Mouse (Mus musculus) cerebellum, adult 9-10 months (tissue): ENCODE measurements around the gene Ear6.
"Not testable (repeated sequence)": the region's sequence is repeated elsewhere in the genome, so short reads cannot be mapped to it uniquely, and the experiment has no call there.

Experiments used
- DNase-seq: peaks from one replicate; pipeline ENCODE4 v3.0.0; 2022

Ear6 gene

DNA sequence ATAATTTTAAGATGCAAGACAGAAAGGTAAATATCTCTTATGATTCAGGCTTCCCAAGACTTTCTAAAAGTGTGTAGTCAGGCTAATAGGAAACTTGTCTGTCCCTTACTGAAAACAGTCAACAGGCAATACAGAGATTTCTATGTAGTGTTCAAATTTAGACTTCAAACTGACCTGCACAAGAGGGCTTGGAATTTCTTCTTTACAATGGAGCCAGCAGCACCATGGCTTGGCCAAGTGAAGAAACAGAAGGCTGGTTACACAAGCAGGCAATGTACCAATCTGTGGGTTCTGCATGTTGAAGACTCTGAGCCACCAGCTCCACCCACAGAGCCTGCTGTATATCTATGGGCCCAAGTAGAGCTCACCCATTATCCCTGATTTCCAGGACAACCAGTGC lies at the start of gene Ear6:
Gene Ear6 (plus strand): TSS at position 301 of the 400 bp plus-strand sequence.
- DNase-seq: no peak

DNA sequence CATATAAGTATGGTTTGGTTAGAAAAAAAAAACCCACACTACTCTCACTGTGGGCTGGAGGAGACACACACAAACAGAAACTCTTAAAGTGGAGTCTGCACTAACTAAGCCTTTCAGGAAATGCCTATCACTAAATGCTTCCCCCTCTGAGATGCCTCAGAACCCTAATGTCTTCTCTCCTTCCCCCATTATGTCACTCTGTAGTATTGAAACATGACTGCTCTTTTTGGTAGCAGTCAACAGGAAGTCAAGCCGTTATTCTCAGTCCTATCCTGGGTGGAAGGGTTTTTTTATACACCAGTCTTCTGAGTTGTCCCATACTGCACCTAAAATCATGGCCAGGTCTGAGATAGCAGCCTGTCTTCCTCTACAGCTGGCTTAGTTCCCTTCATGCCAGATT lies 26.9 kb upstream of the Ear6 start:
- no peak for DNase-seq

- DNase-seq: not testable (repeated sequence)
These were observed 25.7 kb upstream of the Ear6 start for GRCm38 (mm10) chr14:51827842-51828241.

DNA sequence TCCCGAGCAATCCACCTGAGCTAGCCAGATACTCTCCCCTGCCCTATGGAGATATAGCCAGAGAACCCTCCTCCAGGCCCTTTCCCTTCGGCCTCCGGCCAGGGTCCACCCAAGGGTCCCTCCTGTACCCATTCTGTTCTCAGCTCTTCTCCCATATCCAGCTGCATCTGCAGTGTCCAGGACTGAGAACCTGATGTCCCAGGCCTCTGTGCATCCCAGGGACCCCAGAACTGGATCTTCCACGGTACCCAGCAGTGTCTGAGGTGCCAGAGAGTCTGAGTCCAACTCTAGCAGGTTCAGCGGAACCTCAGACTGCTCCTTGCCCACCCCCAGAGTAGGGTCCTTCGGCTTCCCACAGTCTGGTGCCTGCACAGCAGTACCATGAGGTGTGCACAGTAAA lies 24.3 kb upstream of the Ear6 start:
- no peak for DNase-seq

DNA sequence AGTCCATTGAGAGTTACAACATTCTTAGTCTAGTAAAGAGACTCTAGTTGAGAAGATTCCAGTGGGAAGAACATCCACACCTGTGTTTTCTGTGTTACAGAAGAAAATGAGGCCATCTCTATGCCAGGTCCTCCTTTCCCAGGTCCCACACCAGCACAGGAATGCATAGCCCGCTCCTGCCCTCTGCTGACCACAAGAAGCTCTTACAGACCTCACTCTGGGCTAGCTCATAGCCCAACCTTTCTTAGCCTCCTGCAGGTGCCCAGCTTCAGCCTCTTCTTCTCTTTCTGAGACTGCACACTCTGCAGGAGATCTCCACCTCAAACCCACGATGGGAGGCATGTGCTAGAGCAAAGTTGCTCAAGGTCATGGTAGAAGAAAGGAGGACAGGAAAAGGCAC lies 15.0 kb upstream of the Ear6 start:
- DNase-seq: not testable (repeated sequence)

- no peak for DNase-seq
These were observed 11.2 kb upstream of the Ear6 start for GRCm38 (mm10) chr14:51842250-51842649.

GRCm38 (mm10) chr14:51842781-51843180 lies 10.7 kb upstream of the Ear6 start:
- DNase-seq: no peak

- DNase-seq: no peak
These were observed 9.6 kb upstream of the Ear6 start for GRCm38 (mm10) chr14:51843882-51844281.

GRCm38 (mm10) chr14:51846566-51846965 lies 6.9 kb upstream of the Ear6 start:
- DNase-seq: no peak

- DNase-seq: not testable (repeated sequence)
These were observed 2.5 kb upstream of the Ear6 start for GRCm38 (mm10) chr14:51851006-51851405.

DNA sequence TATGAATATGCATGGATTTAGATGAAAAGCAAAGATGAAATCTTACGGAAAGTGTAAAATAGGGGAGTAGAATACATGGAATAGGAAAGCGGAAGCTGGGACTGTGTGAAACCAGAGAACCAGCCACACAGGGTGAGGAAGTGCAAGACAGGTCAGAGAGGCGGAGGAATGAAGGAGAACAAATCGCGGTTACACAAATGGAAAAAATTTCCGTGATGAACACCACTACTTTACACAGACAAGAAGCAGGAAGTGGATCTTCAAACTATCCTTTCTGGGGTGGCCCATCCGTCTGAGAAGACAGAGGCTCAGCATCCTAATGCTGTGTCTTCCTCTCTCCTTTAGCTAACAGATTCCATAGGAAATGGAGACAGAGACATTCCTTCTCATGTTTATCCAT lies 1.8 kb downstream of the Ear6 start:
- not testable (repeated sequence) for DNase-seq

- DNase-seq: not testable (repeated sequence)
These were observed 10.1 kb downstream of the Ear6 start for GRCm38 (mm10) chr14:51863603-51864002.

DNA sequence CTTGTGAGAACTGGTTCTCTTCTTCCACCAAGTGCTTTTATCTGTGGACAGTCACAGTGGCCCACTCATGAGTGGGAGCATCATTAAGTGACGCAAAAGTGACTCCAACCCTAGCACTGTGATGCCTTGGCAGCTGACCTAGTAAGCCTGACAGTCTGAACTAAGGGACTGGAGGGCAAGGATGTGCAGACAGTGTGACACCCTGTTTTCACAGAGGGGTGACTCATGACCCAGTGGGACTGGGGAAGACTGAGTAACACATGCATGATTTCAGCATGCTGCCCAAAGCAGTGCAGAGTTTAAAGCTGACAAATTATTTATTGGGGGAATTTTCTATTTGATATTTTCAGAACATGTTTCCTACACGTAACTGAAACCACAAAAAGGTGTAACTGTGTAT lies 17.3 kb downstream of the Ear6 start:
- DNase-seq: no peak

DNA sequence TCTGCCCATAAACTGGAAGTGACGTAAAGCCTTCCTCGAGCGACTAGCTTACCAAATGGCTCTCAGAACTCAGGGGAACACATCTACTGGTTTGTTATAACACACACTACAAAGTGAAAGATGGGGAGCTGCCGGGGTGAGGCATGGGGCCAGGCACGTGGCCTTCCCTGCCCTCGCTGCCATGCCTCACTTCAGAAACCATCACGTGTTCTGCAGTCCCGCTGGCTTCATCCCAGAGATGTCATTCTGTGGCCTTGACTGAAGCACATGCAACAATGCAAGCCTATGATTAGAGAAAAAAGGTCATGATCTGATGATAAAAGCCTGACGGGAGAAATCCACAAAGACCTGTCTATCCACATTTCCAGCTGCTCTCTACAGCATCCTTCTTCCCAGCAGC lies 18.2 kb downstream of the Ear6 start:
- no peak for DNase-seq

DNA sequence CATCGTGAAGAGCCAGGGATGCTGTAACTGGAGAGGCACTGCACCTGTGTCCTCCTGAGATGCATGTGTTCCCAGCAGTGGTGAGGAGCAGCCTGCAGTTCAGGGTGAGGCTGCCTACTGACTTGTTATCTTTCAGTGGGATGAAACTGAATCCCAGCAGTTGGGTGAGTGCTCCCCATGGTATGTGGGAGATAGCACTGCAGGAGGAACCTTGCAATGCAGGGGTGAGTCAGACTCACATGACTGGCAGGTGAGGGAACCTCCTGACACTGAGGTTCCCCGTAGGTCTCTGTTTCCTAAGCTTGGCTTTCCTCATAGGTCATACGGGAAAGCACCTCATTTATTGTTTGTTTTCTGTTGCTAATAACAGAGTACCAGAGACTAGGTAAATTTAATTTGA lies 24.0 kb downstream of the Ear6 start:
- no peak for DNase-seq

DNA sequence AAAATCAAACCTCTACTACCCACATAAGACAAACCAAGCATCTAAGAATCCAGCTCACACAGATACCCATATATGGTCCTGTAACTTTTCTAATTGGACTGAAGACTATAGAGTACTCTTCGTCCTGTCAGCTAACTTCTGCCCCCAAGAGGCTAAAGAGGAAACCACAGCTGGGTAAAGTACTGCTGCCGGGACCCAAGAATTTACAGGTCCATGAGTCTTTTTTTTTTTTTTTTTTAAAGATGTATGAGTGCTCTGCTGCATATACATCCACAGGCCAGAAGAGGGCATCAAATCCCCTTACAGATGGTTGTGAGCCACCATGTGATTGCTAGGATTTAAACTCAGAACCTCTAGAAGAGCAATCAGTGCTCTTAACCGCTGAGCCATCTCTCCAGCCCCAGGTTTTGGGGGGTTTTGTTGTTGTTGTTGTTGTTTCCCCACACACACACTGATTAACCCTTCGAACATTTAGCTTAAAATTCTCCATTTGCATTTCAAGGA lies 30.1 kb downstream of the Ear6 start:
- DNase-seq: peak; percentile 79

GRCm38 (mm10) chr14:51884031-51884544 lies 30.6 kb downstream of the Ear6 start:
- peak; percentile 50 for DNase-seq

DNA sequence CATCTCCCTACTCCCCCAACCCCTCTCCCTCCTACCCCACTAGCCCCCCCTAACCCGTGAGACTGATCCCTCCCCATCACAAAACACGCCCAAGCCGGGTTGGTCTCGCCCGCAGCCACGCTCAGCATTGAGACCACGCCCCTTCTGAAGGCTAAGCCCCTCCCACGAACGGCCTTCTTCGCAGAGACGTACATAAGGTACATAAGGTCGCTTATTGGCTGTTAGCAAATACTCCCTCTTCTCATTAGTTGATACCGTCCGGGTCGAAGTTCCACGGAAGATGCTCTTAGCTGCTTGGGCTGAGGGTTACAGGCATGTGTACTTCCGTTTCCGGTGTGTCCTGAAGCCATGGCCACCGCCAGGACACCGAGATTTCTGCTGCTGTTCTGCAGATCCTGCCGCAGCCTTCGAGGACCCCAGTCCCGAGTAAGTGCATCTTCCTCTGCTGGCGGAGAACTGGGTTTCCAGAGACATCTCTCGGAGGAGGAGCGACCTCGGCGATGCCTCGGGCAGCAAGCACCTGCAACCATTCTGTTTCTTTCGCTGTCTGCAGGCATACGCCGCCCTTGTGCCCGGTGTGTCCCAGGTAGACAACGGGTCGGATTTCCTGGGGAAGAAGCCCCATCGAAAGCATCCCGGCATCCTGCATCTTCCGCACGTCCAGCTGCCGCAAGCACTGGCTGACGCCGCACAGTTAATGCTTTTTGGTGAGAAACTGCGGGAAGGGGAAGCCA lies 31.3 kb downstream of the Ear6 start, which contains the start of gene Mettl17:
Gene Mettl17 (plus strand): TSS at position 245 of the 734 bp plus-strand sequence.
- DNase-seq: peak; percentile 95

GRCm38 (mm10) chr14:51886051-51886450 lies 32.6 kb downstream of the Ear6 start:
- no peak for DNase-seq

DNA sequence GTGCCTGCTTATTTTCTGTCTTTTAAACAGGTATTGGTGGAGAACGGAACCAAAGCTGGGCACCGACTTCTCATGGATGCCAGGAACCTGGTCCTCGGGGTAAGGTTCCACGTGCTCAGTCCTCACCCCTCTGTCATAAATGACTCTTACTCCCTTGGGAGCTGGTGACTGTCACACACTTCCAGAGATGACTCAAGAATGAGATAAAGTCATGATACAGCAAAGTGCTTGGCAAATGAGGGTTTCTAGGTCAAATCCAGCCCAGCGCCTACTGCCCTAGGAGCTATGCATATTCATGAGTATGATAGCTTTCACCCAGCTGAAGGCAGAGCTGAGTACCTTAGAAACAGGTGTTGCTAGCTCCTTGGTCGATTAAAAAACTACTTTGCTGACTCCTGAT lies 36.3 kb downstream of the Ear6 start:
- DNase-seq: no peak

DNA sequence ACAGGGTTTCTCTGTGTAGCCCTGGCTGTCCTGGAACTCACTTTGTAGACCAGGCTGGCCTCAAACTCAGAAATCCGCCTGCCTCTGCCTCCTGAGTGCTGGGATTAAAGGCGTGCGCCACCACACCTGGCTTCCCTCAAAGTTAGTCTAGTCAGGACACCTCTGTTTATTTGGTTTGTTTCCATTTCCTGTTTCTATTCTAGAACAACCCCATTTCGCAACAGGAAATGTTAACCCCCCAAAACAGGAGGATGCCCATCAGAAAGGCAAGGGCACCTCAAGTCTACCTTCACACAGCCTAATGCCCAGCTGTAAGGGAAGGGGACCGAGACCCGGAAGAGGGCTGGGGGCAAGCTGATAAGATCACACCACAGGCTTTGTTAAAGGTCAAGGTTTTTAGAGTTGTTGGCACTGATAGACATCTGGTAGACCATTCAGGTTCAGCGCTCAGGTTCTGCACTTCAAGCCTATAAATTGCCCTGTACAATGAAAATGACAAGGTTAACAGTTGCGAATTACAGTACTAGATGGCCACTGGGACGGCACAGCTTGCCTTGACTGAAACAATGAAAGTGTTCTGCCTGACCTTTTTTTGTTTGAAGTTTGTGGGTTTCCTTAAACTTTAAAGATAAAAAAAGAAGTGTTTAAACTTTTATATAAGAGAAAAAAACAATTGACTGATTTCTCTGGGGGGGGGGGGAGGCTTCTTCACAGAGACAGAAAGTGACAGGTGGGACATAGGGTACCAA lies 38.9 kb downstream of the Ear6 start, which contains the start of gene Slc39a2:
Gene Slc39a2 (plus strand): TSS at position 699 of the 749 bp plus-strand sequence.
- no peak for DNase-seq

DNA sequence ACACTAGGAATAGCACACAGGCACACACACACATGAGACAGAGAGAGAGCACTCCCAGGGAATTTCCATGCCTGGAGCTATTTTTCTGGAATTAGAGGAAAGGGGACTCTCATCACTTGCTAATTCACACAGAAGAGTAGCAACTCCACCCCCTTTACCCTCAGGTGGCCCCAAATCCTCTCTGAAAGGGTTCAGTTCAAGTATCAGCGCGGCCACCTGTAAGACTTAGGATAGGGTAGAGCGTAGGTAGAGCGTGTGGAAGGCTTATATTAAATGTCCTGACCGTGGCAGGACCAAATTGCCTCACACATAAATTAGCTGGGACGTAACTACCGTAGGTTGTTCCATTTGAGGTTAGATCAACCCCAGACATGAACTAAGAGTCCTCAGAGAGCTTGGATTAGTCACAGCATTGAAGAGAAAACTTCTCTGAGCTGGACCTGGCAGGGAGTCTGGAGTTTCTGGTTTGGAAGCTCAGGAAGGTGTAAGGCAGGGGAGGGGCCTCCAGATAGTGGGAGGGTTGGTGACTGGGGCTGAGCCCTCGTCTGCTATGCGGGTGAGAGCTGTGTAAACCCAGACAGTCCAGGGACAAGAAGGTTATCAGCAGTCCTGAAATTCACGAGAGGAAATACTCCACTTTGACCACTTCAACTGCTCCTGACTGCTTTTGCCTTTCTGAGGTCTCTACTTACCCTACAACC lies 39.7 kb downstream of the Ear6 start:
- no peak for DNase-seq

DNA sequence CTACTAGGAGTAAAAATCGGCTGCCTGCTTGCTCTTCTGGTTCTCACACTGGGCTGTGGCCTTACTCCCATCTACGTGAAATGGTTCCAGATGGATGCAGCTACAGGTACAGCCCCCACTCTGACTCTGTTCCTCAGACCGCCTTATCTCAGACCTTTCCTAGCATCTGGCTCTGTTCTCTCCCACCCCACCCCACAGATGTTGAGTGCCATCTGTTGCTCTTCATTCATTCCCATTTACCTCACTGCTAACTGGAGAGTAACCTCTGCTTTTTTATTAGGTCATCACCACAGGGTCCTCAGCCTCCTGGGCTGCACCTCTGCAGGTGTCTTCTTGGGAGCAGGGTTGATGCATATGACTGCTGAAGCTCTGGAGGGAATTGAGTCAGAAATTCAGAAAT lies 40.3 kb downstream of the Ear6 start:
- DNase-seq: no peak
